9 mouse cellular contexts compared by ENCODE assay signal in the genomic region with DNA sequence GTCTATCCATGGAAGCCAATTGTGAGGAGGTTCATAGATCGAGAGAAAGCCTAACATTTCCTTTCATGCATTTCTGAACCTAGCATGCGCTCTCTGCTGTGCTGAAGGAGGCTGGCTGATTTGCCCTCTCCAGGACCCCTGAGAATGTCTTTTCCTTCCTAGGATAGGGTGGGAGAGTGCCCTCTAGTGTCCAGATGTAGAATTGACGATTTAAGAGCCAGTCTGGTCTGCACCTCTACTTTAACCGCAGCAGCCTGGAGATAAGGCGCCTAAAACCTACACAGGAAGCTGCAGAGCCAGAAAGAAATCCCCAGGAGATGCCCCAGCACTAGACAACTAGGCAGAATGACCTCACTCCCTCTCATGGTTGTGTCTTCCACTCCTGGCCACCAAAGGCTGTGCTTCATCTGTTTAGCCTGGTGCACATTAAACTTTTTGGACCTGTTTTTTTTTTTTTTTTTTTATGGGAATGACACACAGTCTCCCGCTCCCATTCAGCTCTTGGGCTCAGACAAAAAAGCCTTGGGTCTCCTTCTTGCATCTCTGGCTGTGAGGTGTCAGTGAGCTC. TPM values are rescaled to one million over a fixed set of nuclear protein-coding genes. Genes with fewer than 3 reads are reported as not detected.
DNase-seq lines count a peak whose midpoint lies in the region; ATAC-seq and TF ChIP-seq lines count a peak whose summit lies in the region.
"Had no signal": no experiment of that assay in that cellular context is flagged by ENCODE, and none has a peak within 500 bp of the region (broad histone marks: within the 10 kb centered on the region; RNA-seq: fewer than 3 reads in every experiment).

No protein-coding gene starts in this region.

- ATAC-seq in G1E (ENCODE audit: extremely low read depth, insufficient number of reproducible peaks, low FRiP score, poor library complexity, severe bottlenecking), result no peak
- ATAC-seq in hematopoietic stem cell, adult 5-6 weeks (replicated peaks in 1 of 2; ENCODE audit: insufficient read depth in 1 of 2, low FRiP score in 2 of 2, low TSS enrichment in 1 of 2, low read depth in 1 of 2, poor library complexity in 2 of 2, severe bottlenecking in 2 of 2), result peak; percentile 42 to 55
- no peak for ATAC-seq in lung, embryonic 15.5 days (ENCODE audit: borderline replicate concordance, extremely low read depth, low FRiP score, low TSS enrichment)
- no peak for ATAC-seq in stomach, embryonic 14.5 days (ENCODE audit: insufficient number of reproducible peaks, insufficient read depth, low FRiP score, low read depth)

- intact Hi-C loops in gastrocnemius, postnatal 36 days (cut with DNase I), result loop anchor here (5.0 kb wide), 1 partner anchor 51 kb away; no protein-coding TSS in a partner anchor

- DNase-seq in layer of hippocampus, adult 2 months (ENCODE audit: low spot score in 2 of 2), result peak in 1 of 2 experiments; percentile 56
- DNase-seq in layer of hippocampus, postnatal 14 days (ENCODE audit: low spot score in 2 of 2), result no peak
- peak; percentile 84 for DNase-seq in G1E (ENCODE audit: low spot score)
- peak; percentile 79 to 87 for DNase-seq in cerebellum, postnatal 10 days
- DNase-seq in gastrocnemius, postnatal 36 days, result no peak

- H3K36me3 ChIP-seq in G1E (replicated peaks), result peaks cover 16% of the 10 kb centered on the region
- no peaks in the 10 kb centered on the region for H3K36me3 ChIP-seq in lung, embryonic 15.5 days
- no peaks in the 10 kb centered on the region for H3K36me3 ChIP-seq in stomach, embryonic 14.5 days (ENCODE audit: control insufficient read depth, insufficient read depth, low read length)
- H3K36me3 ChIP-seq: heart, embryonic 15.5 days had no signal

- TF ChIP-seq CTCF in layer of hippocampus, adult 2 months (conservative IDR thresholded peaks at IDR 0.05), result peak; percentile 91
- TF ChIP-seq CTCF in G1E (IDR thresholded peaks at IDR 0.05; ENCODE audit: low read depth, low read length), result peak; percentile 69

- H3K4me1 ChIP-seq in G1E (ENCODE audit: insufficient read depth, low read depth, low read length), result peaks cover 51% of the 10 kb centered on the region
- H3K4me1 ChIP-seq in lung, embryonic 15.5 days, result peaks cover 47% of the 10 kb centered on the region
- H3K4me1 ChIP-seq in stomach, embryonic 14.5 days (ENCODE audit: control insufficient read depth, insufficient read depth, low read length), result peaks cover 29% of the 10 kb centered on the region

- no peak overlapping the region for H3K4me2 ChIP-seq in lung, embryonic 15.5 days
- H3K4me2 ChIP-seq in stomach, embryonic 14.5 days (replicated peaks; ENCODE audit: low read depth, low read length), result no peak overlapping the region
- H3K4me2 ChIP-seq: heart, embryonic 15.5 days had no signal

- no peaks in the 10 kb centered on the region for H3K9me3 ChIP-seq in G1E (replicated peaks)
- H3K9me3 ChIP-seq in lung, embryonic 15.5 days, result no peaks in the 10 kb centered on the region
- H3K9me3 ChIP-seq in stomach, embryonic 14.5 days (ENCODE audit: control insufficient read depth, low read depth, low read length), result no peaks in the 10 kb centered on the region
- H3K9me3 ChIP-seq: heart, embryonic 15.5 days had no signal

- H3K9ac ChIP-seq in lung, embryonic 15.5 days, result no peak overlapping the region
- H3K9ac ChIP-seq in stomach, embryonic 14.5 days (replicated peaks; ENCODE audit: low read depth, low read length), result no peak overlapping the region
- H3K9ac ChIP-seq: heart, embryonic 15.5 days had no signal

- 5% methylated on average over 6 of the region's 6 CpGs for WGBS in lung, embryonic 15.5 days
- 9% methylated on average over 6 of the region's 6 CpGs for WGBS in stomach, embryonic 14.5 days

- H3K27me3 ChIP-seq in G1E (ENCODE audit: insufficient read depth, low read length), result peaks cover 39% of the 10 kb centered on the region
- H3K27me3 ChIP-seq in lung, embryonic 15.5 days, result peaks cover 36% of the 10 kb centered on the region
- peaks cover 9% of the 10 kb centered on the region; the same call in 1 of the 2 replicates for H3K27me3 ChIP-seq in stomach, embryonic 14.5 days (ENCODE audit: control insufficient read depth, insufficient read depth, low read length)

- no peak overlapping the region for H3K27ac ChIP-seq in layer of hippocampus, adult 2 months
- 0 out of 2 replicates have a peak overlapping the region, but pooled peaks have one; percentile 15 for H3K27ac ChIP-seq in lung, embryonic 15.5 days
- peak overlapping the region; percentile 91; the same call in 1 of the 2 replicates for H3K27ac ChIP-seq in stomach, embryonic 14.5 days (ENCODE audit: low read length)
- H3K27ac ChIP-seq: heart, embryonic 15.5 days had no signal

- H3K4me3 ChIP-seq in layer of hippocampus, adult 2 months, result no peak overlapping the region
- H3K4me3 ChIP-seq in G1E (ENCODE audit: low read depth, low read length), result no peak overlapping the region
- H3K4me3 ChIP-seq in lung, embryonic 15.5 days, result no peak overlapping the region
- no peak overlapping the region for H3K4me3 ChIP-seq in stomach, embryonic 14.5 days (ENCODE audit: low read depth, low read length)
- H3K4me3 ChIP-seq: heart, embryonic 15.5 days had no signal

RNA-seq across cellular contexts. Expression of a gene that starts 2.4 kb away (rescaled TPM):
- 10 to 100 TPM; 32.9 to 35.5 TPM for total RNA-seq in layer of hippocampus, adult 2 months (2021)
- 10 to 100 TPM; 22.6 to 24.8 TPM for total RNA-seq in layer of hippocampus, postnatal 14 days (2021)
- total RNA-seq in G1E (2014; fragmentation: Nextera tagmentation), result 10.9 and 14.3 TPM in 2 replicates
- 18.5 and 20.0 TPM in 2 replicates for total RNA-seq in G1E (2017)
- polyA plus RNA-seq in G1E (2012), result 22.9 and 28.4 TPM in 2 replicates
- total RNA-seq in hematopoietic stem cell, adult 5-6 weeks (2017), result 16.5 and 24.5 TPM in 2 replicates
- 45.2 and 52.5 TPM in 2 replicates for polyA plus RNA-seq in lung, embryonic 15.5 days (2015; fragmentation: Nextera tagmentation; extraction: Ambion mirVana)
- polyA plus RNA-seq in stomach, embryonic 14.5 days (2014; fragmentation: Nextera tagmentation; extraction: Ambion mirVana), result 42.6 and 43.7 TPM in 2 replicates
- total RNA-seq in gastrocnemius, postnatal 36 days (2021), result 10 to 100 TPM; 10.3 to 14.7 TPM

RNA-seq across cellular contexts. Expression of a gene that starts 7.6 kb away (rescaled TPM):
- total RNA-seq in layer of hippocampus, adult 2 months (2021), result 10 to 100 TPM; 55.9 to 56.2 TPM
- 10 to 100 TPM; 33.6 to 46.7 TPM for total RNA-seq in layer of hippocampus, postnatal 14 days (2021)
- total RNA-seq in G1E (2014; fragmentation: Nextera tagmentation), result not detected in 2 replicates
- not detected in 2 replicates for total RNA-seq in G1E (2017)
- polyA plus RNA-seq in G1E (2012), result not detected in 2 replicates
- 0.30 TPM in 1 of 2 replicates, not detected in the other for total RNA-seq in hematopoietic stem cell, adult 5-6 weeks (2017)
- polyA plus RNA-seq in lung, embryonic 15.5 days (2015; fragmentation: Nextera tagmentation; extraction: Ambion mirVana), result 3.5 and 5.5 TPM in 2 replicates
- 8.7 and 10.7 TPM in 2 replicates for polyA plus RNA-seq in stomach, embryonic 14.5 days (2014; fragmentation: Nextera tagmentation; extraction: Ambion mirVana)
- not detected for total RNA-seq in gastrocnemius, postnatal 36 days (2021)

RNA-seq across cellular contexts. Expression of a gene that starts 26.4 kb away (rescaled TPM):
- 100 to 1,000 TPM; 163 to 165 TPM for total RNA-seq in layer of hippocampus, adult 2 months (2021)
- 100 to 1,000 TPM; 113 to 124 TPM for total RNA-seq in layer of hippocampus, postnatal 14 days (2021)
- not detected in 2 replicates for total RNA-seq in G1E (2014; fragmentation: Nextera tagmentation)
- total RNA-seq in G1E (2017), result 0.05 and 0.06 TPM in 2 replicates
- not detected in 2 replicates for polyA plus RNA-seq in G1E (2012)
- total RNA-seq in hematopoietic stem cell, adult 5-6 weeks (2017), result not detected in 2 replicates
- 0.05 TPM in 1 of 2 replicates, not detected in the other for polyA plus RNA-seq in lung, embryonic 15.5 days (2015; fragmentation: Nextera tagmentation; extraction: Ambion mirVana)
- not detected in 2 replicates for polyA plus RNA-seq in stomach, embryonic 14.5 days (2014; fragmentation: Nextera tagmentation; extraction: Ambion mirVana)
- not detected for total RNA-seq in gastrocnemius, postnatal 36 days (2021)
- polyA plus RNA-seq: heart, embryonic 15.5 days had no signal

RNA-seq across cellular contexts. Expression of a gene that starts 27.8 kb away (rescaled TPM):
- total RNA-seq in layer of hippocampus, adult 2 months (2021), result 1 to 10 TPM in 1 of 2 experiments, under 1 TPM in 1; 0.92 to 1.0 TPM
- total RNA-seq in layer of hippocampus, postnatal 14 days (2021), result 1 to 10 TPM in 1 of 2 experiments, under 1 TPM in 1; 0.94 to 1.3 TPM
- total RNA-seq in G1E (2014; fragmentation: Nextera tagmentation) (not detected in 2 replicates), G1E (2017) (0.23 TPM in 1 of 2 replicates, not detected in the other)
- 0.13 TPM in 1 of 2 replicates, not detected in the other for polyA plus RNA-seq in G1E (2012)
- total RNA-seq in hematopoietic stem cell, adult 5-6 weeks (2017), result 0.56 TPM in 1 of 2 replicates, not detected in the other
- polyA plus RNA-seq in lung, embryonic 15.5 days (2015; fragmentation: Nextera tagmentation; extraction: Ambion mirVana), result 5.1 and 7.5 TPM in 2 replicates
- 0.27 and 0.36 TPM in 2 replicates for polyA plus RNA-seq in stomach, embryonic 14.5 days (2014; fragmentation: Nextera tagmentation; extraction: Ambion mirVana)
- 1,000 to 10,000 TPM; 3,291 to 4,304 TPM for total RNA-seq in gastrocnemius, postnatal 36 days (2021)

RNA-seq across cellular contexts. Expression of a gene that starts 30.4 kb away (rescaled TPM):
- total RNA-seq in layer of hippocampus, adult 2 months (2021), result not detected
- under 1 TPM; 0.28 to 0.38 TPM for total RNA-seq in layer of hippocampus, postnatal 14 days (2021)
- not detected in 2 replicates for total RNA-seq in G1E (2014; fragmentation: Nextera tagmentation)
- 0.12 TPM in 1 of 2 replicates, not detected in the other for total RNA-seq in G1E (2017)
- not detected in 2 replicates for polyA plus RNA-seq in G1E (2012)
- not detected in 2 replicates for total RNA-seq in hematopoietic stem cell, adult 5-6 weeks (2017)
- polyA plus RNA-seq in lung, embryonic 15.5 days (2015; fragmentation: Nextera tagmentation; extraction: Ambion mirVana), result 0.12 TPM in 1 of 2 replicates, not detected in the other
- not detected in 2 replicates for polyA plus RNA-seq in stomach, embryonic 14.5 days (2014; fragmentation: Nextera tagmentation; extraction: Ambion mirVana)
- 1 to 10 TPM in 1 of 2 experiments, under 1 TPM in 1; 0.89 to 2.1 TPM for total RNA-seq in gastrocnemius, postnatal 36 days (2021)

Comparison
In these comparisons a context has a peak if more than half of its experiments do, and no peak if none do; other contexts are left out.
1. DNase-seq: peak in G1E (single experiment) and cerebellum, postnatal 10 days (2 of 2); none in layer of hippocampus, postnatal 14 days (0 of 2) and gastrocnemius, postnatal 36 days (0 of 2).
2. ATAC-seq: peak in hematopoietic stem cell, adult 5-6 weeks (2 of 2); none in G1E (single experiment), lung, embryonic 15.5 days (single experiment) and stomach, embryonic 14.5 days (single experiment).
3. RNA of a gene that starts 7.6 kb away (total RNA-seq): 55.9 to 56.2 TPM in layer of hippocampus, adult 2 months and 33.6 to 46.7 TPM in layer of hippocampus, postnatal 14 days; 0.30 TPM in hematopoietic stem cell, adult 5-6 weeks, not detected in gastrocnemius, postnatal 36 days and not detected in G1E; every median in the first group is over 10 times any median in the second.
4. RNA of a gene that starts 26.4 kb away (total RNA-seq): 163 to 165 TPM in layer of hippocampus, adult 2 months and 113 to 124 TPM in layer of hippocampus, postnatal 14 days; 0.05 to 0.06 TPM in G1E, not detected in hematopoietic stem cell, adult 5-6 weeks and not detected in gastrocnemius, postnatal 36 days; every median in the first group is over 100 times any median in the second.